Mouse (Mus musculus): Measurements from ENCODE around the gene Nos1ap.

Nos1ap gene

GRCm38 (mm10) chr1:170466099-170467009 is 123.3 kb downstream of the Nos1ap start:
- no peak for DNase-seq (ENCODE audit: low read depth, low spot score)

- DNase-seq (ENCODE audit: low read depth, low spot score): no peak
Observed at GRCm38 (mm10) chr1:170462140-170462539, 127.5 kb downstream of the Nos1ap start.

DNA sequence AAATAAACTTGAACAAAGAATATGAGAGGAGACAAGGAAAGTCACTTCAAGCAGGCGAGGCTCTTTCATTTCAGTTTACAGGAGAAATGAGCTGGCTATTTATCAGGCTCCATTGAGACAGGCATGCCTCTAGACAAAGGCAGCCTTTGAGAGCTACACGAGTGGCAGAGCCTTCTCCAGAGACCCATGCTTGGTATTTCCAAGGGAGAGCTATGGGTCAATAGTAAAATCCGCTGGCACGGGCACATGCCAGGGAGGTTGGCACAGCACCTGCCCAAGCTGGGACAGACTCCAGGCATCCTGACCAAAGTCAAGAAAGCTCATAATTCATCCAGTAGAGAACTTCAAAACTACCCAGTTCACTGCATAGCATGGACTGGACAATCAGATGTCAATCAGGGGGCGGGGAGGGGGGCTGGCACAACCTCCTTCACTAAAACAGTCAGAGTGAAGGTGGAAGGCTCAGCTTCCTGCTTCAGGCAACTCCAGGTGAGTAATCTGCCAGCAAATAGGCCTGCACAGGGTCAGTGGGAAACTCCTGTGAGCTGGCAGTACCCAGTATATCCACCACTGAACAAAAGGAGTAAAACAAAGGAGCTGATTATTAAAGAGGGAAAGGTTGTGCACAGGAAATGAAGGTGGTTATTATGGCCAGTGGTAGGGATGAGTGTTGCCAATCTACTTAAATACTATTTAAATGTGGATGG is 129.6 kb downstream of the Nos1ap start:
- DNase-seq (ENCODE audit: low read depth, low spot score): peak; percentile 54

GRCm38 (mm10) chr1:170457673-170458072 is 132.0 kb downstream of the Nos1ap start:
- no peak for DNase-seq (ENCODE audit: low read depth, low spot score)

DNA sequence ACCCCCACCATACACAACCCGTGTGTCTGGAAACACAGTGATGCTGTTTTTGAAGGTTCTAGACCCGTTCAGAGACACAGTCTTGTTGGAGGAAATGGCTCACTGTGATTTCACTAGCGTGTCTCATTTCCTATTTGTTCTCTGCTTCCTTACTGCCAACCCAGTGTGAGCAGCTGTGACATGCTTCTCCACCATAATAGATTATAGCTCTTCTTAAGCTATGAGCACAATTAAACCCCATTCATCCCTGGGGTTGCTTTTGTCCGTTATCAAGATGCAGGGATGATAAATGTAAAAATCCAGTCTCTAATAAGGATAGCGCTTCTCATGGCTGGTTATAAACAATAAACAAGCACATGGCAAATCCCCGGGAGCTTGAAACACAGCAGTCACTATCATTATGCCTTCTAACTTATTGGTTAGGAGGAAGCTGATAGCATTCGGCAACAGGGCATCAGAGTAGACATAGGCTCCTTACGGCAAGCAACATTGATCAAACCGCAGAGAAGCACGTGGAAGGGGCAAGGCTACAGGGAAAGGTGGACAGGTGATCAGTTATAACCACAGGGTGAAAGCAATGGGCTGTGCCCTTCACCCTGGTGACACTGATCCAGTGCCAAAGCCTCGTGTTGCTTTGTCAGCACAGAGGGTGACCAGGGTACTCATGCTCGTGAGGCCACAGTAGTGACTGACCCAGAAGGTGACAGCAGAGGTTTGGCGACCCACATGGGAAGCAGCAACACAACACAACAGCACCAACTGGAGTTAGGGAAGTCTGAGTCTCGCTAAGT is 133.6 kb downstream of the Nos1ap start:
- no peak for DNase-seq (ENCODE audit: low read depth, low spot score)

GRCm38 (mm10) chr1:170455387-170455786 is 134.3 kb downstream of the Nos1ap start:
- no peak for DNase-seq (ENCODE audit: low read depth, low spot score)

- DNase-seq (ENCODE audit: low read depth, low spot score): no peak
Observed at GRCm38 (mm10) chr1:170453455-170453854, 136.2 kb downstream of the Nos1ap start.

- no peak for DNase-seq (ENCODE audit: low read depth, low spot score)
Observed at GRCm38 (mm10) chr1:170448244-170448643, 141.4 kb downstream of the Nos1ap start.

DNA sequence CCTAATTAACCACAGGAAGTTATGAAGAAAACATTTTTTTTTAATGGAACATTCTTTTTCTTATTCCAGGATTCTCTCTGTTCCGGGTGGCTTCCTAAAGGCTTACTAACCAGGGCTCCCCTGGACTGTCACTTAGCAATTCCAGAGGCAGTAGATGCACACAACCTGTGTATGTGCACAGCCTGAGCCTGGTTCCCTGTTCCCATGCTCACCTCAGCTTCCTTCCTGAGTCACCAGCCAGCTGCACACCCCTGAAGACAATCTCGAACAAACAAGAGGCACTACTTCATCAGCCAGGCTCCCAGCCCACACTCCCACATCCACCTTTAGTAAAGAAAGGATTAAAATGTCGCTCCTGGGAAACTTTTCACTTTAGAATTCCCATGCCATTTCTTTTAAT is 144.2 kb downstream of the Nos1ap start:
- DNase-seq (ENCODE audit: low read depth, low spot score): peak; percentile 54

GRCm38 (mm10) chr1:170440367-170440766 is 149.3 kb downstream of the Nos1ap start:
- peak; percentile 80 for DNase-seq (ENCODE audit: low read depth, low spot score)

DNA sequence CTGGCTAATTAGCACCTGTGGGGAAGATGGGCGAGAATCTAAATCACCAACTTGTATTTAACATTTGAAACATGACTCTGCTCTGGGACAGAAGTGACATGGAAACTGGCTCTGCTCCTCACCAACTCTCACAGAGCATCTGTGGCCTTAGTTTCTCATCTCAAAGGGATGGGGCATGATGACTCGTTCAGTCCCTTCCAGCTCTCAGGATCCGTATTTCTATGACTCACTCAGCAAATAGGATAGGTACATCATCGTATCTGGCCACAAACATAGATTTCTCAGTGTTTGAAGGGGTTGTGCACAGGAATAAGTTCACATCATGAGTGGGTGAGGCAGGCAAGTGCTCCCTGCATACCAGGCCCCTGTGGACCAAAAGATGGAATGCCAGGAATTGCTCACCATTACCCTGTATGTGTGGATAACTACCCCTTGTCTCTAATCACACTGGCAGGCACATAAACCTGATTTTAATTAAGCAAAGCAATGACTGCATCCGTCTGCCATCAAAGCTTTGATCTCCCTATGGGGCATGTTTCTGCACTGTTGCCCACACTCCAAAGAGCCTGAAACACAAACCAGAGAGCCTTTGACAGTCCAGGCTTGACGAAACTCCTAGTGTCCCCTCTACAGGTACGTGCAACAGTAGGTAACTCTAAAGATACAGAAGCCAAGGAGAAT is 151.1 kb downstream of the Nos1ap start:
- peak; percentile 57 for DNase-seq (ENCODE audit: low read depth, low spot score)

DNA sequence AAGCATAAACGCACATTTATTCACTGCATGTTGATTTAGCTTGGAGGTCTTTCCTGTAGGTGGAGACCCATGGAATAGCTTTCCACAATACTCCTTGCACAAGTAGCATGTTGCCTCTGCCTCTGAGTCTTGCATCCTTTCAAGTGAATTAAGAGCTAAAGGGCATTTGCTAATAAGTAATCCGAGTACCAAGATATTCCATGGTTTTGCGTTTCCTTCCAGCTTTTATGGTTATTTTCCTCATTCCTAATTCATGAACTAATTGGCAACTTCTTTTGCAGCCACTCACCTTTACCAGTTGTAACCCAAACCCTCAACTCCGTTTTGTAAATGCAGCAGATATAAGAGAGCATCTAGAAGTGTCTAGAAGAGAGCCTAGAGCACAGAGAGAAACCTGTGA is 155.5 kb downstream of the Nos1ap start:
- DNase-seq (ENCODE audit: low read depth, low spot score): no peak

GRCm38 (mm10) chr1:170433661-170434060 is 156.0 kb downstream of the Nos1ap start:
- no peak for DNase-seq (ENCODE audit: low read depth, low spot score)

DNA sequence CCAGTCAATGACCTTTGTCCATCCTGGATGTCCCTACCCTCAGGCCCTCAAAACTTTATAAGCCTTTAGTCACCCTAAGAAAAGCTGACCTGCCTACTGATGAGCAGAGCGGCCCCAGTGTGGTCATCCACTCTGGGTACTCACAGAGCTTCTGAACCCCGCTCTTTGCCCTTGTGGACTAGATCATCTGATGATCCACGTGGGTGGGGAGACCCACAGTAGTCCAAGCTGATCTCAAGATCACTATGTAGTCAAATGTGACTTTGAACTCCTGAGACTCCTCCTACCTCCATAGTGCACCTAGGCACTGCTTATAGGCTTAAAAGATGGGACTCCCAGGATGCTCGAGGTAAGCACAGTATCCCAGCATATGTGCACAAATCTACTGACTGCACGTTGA is 157.4 kb downstream of the Nos1ap start:
- DNase-seq (ENCODE audit: low read depth, low spot score): no peak

DNA sequence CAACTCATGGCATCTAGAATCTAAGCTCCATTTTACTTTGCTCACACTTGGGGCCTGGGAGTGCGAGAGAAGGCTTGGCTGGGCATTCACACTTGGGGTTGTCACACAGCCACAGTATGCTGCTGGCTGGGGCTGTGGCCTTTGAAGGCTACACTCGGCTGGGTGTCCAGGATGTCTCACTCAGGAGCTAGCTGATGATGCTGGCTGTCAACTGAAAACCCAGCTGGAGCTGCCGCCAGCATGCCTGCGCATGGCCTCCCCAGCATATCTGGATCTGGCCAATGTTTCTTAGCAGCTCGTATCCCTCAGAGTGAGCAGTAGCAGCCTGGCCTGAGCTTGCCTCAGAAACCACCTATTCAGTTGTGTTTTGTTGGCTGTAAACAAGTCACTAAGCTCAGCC is 158.3 kb downstream of the Nos1ap start:
- peak; percentile 32 for DNase-seq (ENCODE audit: low read depth, low spot score)

- DNase-seq (ENCODE audit: low read depth, low spot score): no peak
Observed at GRCm38 (mm10) chr1:170430660-170431059, 159.0 kb downstream of the Nos1ap start.

DNA sequence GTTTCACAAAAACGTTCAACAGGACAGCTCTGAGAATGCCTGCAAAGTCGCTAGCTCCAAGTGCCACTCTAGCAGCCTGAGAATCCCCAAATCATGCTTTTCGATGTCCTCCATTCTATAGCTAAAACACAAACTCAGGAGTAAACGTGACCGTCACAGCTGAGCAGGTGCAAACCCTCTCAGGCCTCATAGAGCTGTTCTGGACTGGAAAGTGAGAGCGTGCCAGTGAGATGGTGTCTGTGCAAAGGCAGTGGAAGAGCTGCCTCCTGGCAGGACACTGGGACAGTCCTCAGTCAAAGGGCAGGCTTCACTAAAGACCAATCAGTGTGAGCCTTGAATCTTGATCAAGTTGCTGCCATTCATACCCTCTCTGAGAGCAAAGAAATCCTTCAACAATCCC is 160.0 kb downstream of the Nos1ap start:
- DNase-seq (ENCODE audit: low read depth, low spot score): no peak

DNA sequence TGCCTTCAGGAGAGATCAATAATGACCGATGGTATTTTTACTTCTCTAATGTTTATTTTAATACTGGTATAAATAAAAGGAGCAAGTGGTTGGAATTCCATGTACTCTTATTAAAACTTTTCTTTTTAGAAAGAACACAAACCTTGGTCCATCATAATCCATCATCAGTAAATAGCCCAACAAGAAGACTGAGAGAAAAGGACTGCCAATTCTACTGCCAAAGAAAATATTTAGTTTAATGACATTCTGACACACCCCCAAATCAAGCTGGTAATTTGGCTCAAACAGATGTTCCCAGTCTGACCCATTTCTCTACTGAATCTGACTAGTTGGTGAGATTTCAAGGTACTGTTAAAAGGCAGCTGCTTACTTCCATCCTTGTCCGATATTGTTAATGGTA is 161.5 kb downstream of the Nos1ap start:
- DNase-seq (ENCODE audit: low read depth, low spot score): no peak

- peak; percentile 48 for DNase-seq (ENCODE audit: low read depth, low spot score)
Observed at GRCm38 (mm10) chr1:170424258-170424889, 165.3 kb downstream of the Nos1ap start.

GRCm38 (mm10) chr1:170423048-170423447 is 166.6 kb downstream of the Nos1ap start:
- peak; percentile 41 for DNase-seq (ENCODE audit: low read depth, low spot score)

GRCm38 (mm10) chr1:170422188-170422587 is 167.5 kb downstream of the Nos1ap start:
- DNase-seq (ENCODE audit: low read depth, low spot score): no peak

All from brain, adult 2 months (tissue).